Mouse (Mus musculus) lung, postnatal 0 days (tissue): ENCODE results near the gene Tpm3. TPM values are rescaled to one million over a fixed set of nuclear protein-coding genes. Genes with fewer than 3 reads are reported as not detected.

Experiments used
- ATAC-seq: fragments of 200-750 bp; cut with Nextera tagmentation; 2 replicates; pipeline ENCODE4 v1.8.0; 2017; ENCODE audit warnings: moderate library complexity
- DNase-seq: peaks from one replicate; pipeline ENCODE4 v3.0.0-alpha.2; 2016; ENCODE audit warnings: low spot score
- H3K27ac ChIP-seq: fragments of 300-500 bp; sonication (generic); 2 replicates; pipeline ENCODE4 v1.5.1; 2014; ENCODE audit warnings: antibody characterized with exemption, mild to moderate bottlenecking, low read length, mixed read lengths
- H3K27me3 ChIP-seq: fragments of 300-500 bp; sonication (generic); replicated peaks from 2 replicates; pipeline ENCODE4 v1.6.1; 2014; ENCODE audit warnings: low read length, mixed read lengths; ENCODE audit not compliant: insufficient read depth
- H3K36me3 ChIP-seq: fragments of 300-500 bp; sonication (generic); 2 replicates; pipeline ENCODE4 v1.6.1; 2014; ENCODE audit warnings: low read length, mixed read lengths; ENCODE audit not compliant: insufficient read depth
- H3K4me1 ChIP-seq: fragments of 300-500 bp; sonication (generic); 2 replicates; pipeline ENCODE4 v1.6.1; 2014; ENCODE audit warnings: antibody characterized with exemption, low read depth, low read length, mixed read lengths; ENCODE audit not compliant: insufficient read depth
- H3K4me2 ChIP-seq: fragments of 300-500 bp; sonication (generic); replicated peaks from 2 replicates; pipeline ENCODE4 v1.6.1; 2014; ENCODE audit warnings: low read depth, mild to moderate bottlenecking, low read length, moderate library complexity, mixed read lengths
- H3K4me3 ChIP-seq: fragments of 300-500 bp; sonication (generic); 2 replicates; pipeline ENCODE4 v1.5.1; 2014; ENCODE audit warnings: low read depth, low read length
- H3K9ac ChIP-seq: fragments of 300-500 bp; sonication (generic); replicated peaks from 2 replicates; pipeline ENCODE4 v1.6.1; 2014; ENCODE audit warnings: low read depth, mild to moderate bottlenecking
- H3K9me3 ChIP-seq: fragments of 300-500 bp; sonication (generic); 2 replicates; pipeline ENCODE4 v1.6.1; 2016; ENCODE audit warnings: low read length, mixed read lengths
- CTCF ChIP-seq: IDR thresholded peaks from 2 replicates; pipeline ENCODE4 v1.5.1; 2016; ENCODE audit warnings: antibody characterized with exemption, mild to moderate bottlenecking
- EP300 ChIP-seq: IDR thresholded peaks from 2 replicates; pipeline ENCODE4 v1.6.1; 2016; ENCODE audit warnings: antibody characterized with exemption, mild to moderate bottlenecking, control low read depth
- WGBS: fragments of 180-500 bp; shearing (Covaris S2); extraction: QIAGEN DNeasy Blood & Tissue Kit; methylation state at CpG from one replicate; pipeline ENCODE4 v1.1.7; 2014; 5-methylcytosine and 5-hydroxymethylcytosine counted together
- polyA plus RNA-seq: library from polyadenylated mRNA; unstranded; fragments of >200 nt; fragmentation: Nextera tagmentation; extraction: Ambion mirVana; gene quantifications from 2 replicates; pipeline ENCODE4 v1.2.1, GENCODE M21; 2015

Tpm3 gene
- polyA plus RNA-seq, 1 experiment from 2014 or later = 506 TPM

DNA sequence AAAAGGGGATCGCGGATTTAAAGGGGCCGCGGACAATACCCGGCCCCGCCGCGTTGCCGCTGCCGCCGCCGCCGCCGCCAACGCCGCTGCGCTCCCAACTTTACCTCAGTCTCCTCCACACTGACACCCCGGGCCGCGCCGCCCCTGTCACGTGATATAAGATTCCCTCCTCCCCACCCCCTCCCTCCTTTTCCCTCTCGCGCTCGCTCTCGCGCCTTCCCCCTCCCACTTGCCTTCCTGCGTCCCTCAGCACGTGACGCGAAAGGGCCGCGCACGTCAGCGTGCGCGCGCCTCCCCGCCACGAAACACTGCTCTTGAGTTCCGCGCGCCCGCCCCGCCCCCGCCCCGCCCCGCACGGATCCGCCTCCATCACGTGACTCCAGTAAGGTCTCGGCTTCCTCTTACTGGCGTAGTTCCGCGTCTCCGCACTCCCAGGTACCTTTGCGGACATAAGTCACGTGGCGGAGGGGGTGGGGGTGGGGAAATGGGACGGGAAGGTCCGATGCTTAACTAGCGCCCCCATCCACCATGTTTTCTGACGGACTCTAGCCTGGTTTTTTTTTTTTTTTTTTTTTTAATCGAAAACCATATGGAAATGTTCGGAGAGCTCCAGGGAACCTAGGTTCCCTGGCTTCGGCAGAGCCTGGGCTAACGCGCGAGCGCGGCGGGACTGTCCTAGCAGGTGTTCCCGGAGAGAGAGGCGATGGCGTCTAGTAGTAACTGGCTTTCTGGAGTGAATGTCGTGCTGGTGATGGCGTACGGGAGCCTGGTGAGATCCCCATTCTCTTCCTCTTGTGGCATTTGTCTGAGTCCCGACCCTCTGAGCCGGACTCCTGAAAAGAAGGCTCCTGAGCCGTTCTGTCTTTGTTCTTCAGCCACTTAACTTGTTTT lies 19.9 kb upstream of the Tpm3 start, which contains the start of gene Ubap2l:
Gene Ubap2l (minus strand): TSS at position 278 of the 891 bp plus-strand sequence.
- peak within 1 kb of the TSS; percentile 94 for H3K27ac ChIP-seq
- H3K4me1 ChIP-seq = peaks cover 5% of the 10 kb centered on the region; the same call in 1 of the 2 replicates
- DNase-seq (peak; percentile 99), ATAC-seq (peak; percentile 93)
- 1% methylated on average over 57 of the region's 81 CpGs for WGBS
- peaks cover 7% of the 10 kb centered on the region; the same call in 1 of the 2 replicates for H3K36me3 ChIP-seq
- H3K9ac ChIP-seq = peak within 1 kb of the TSS; percentile 91
- H3K4me3 ChIP-seq = peak within 1 kb of the TSS; percentile 70
- H3K9me3 ChIP-seq = no peaks in the 10 kb centered on the region
- no peaks in the 10 kb centered on the region for H3K27me3 ChIP-seq
- TF ChIP-seq CTCF (peak; percentile 49), EP300 (no peak)
- H3K4me2 ChIP-seq = peak within 1 kb of the TSS; percentile 66

DNA sequence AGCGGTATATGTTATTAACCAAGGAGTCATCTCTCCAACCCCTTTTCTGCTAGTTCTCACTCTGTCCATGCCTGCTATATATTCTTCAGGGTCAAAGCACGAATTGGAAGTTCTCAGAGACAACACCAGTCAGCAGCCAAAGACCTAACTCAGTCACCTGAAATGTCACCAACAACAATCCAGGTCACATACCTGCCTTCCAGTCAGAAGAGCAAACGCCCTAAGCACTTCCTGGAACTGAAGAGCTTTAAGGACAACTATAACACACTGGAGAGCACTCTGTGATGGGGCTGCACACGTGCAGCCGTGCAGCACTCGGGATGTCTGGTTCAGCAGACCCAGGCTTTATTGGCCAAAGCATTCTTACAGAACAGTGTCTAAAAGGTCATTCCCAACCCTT lies 10.9 kb upstream of the Tpm3 start:
- DNase-seq (peak; percentile 66), ATAC-seq (peak; percentile 77)
- TF ChIP-seq EP300 = peak; percentile 71
- no peak for TF ChIP-seq CTCF
- Histone ChIP-seq H3K4me3 (no peak overlapping the region), H3K4me1 (no peaks in the 10 kb centered on the region), H3K36me3 (peaks cover 12% of the 10 kb centered on the region; the same call in 1 of the 2 replicates), H3K9ac (no peak overlapping the region), H3K9me3 (no peaks in the 10 kb centered on the region), H3K27me3 (no peaks in the 10 kb centered on the region), H3K27ac (no peak overlapping the region), H3K4me2 (no peak overlapping the region)
- 60% methylated on average over 6 of the region's 6 CpGs for WGBS

DNA sequence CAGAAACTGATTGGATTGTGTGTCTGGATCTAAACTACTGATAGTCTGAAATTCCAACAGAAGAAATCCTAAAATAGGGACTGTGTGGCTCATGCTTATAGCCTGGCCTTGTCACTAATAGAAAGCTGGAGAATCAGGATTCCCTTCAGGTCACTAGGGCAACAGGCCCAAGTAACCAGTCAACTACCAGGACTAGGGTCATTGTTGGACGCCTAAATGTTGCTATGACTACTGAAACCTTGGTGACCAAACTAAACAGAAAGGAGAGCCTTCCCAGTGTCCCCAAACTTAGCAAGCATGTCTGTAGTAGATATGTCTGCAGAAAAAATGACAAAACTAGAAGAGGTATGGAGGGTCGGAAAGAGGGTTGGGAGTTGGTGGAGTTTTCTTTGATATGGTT lies 9.9 kb upstream of the Tpm3 start:
- Histone ChIP-seq H3K9me3 (no peaks in the 10 kb centered on the region), H3K4me3 (no peak overlapping the region), H3K27me3 (no peaks in the 10 kb centered on the region), H3K27ac (no peak overlapping the region), H3K4me1 (no peaks in the 10 kb centered on the region), H3K36me3 (peaks cover 12% of the 10 kb centered on the region; the same call in 1 of the 2 replicates), H3K4me2 (no peak overlapping the region), H3K9ac (no peak overlapping the region)
- ATAC-seq = no peak
- 61% methylated on average over 2 of the region's 2 CpGs for WGBS
- TF ChIP-seq CTCF (no peak), EP300 (no peak)
- peak; percentile 16 for DNase-seq

DNA sequence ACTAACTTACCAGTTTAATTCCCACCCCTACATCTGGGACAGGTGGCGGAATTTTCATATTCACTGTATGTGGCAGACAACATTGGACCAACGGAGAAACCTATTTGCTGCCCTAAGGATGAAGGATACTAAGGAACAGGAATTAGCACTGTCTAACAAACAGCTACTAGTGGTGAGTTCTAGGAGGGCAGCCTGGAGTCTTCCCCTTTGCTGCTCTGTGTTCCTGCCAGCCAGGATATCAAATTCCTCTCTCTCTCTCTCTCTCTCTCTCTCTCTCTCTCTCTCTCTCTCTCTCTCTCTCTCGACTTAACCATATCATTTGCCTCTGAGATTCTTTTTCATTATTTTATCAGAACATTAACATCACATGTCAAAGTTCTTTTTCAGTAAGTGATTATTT lies 8.1 kb upstream of the Tpm3 start:
- H3K4me3 ChIP-seq = no peak overlapping the region
- H3K27me3 ChIP-seq = no peaks in the 10 kb centered on the region
- no peaks in the 10 kb centered on the region for H3K9me3 ChIP-seq
- no peak overlapping the region for H3K4me2 ChIP-seq
- WGBS = 73% methylated on average over 3 of the region's 3 CpGs
- TF ChIP-seq EP300 = no peak
- TF ChIP-seq CTCF = no peak
- H3K27ac ChIP-seq = no peak overlapping the region
- H3K36me3 ChIP-seq = peaks cover 7% of the 10 kb centered on the region; the same call in 1 of the 2 replicates
- no peaks in the 10 kb centered on the region for H3K4me1 ChIP-seq
- ATAC-seq = no peak
- no peak overlapping the region for H3K9ac ChIP-seq
- no peak for DNase-seq

DNA sequence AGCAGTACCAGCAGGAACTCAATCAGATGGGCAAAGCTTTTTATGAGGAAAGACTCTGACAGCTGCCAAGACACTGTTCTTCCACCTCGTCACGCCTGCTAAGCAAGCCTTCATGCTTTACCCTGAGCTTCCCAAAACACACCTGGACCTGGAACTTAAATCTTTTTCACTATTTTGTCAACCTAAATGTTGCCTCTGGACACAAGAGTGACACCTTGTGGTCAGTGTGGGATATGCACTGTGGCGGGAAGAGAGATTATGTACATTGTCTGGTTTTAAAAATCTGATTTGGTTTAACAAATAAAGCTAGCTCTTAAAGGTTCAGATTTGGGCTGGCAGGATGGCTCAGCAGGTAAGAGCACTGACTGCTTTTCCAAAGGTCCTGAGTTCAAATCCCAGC lies 6.9 kb upstream of the Tpm3 start:
- Histone ChIP-seq H3K4me1 (no peaks in the 10 kb centered on the region), H3K4me3 (no peak overlapping the region), H3K4me2 (no peak overlapping the region), H3K27me3 (no peaks in the 10 kb centered on the region), H3K9me3 (no peaks in the 10 kb centered on the region), H3K9ac (no peak overlapping the region), H3K36me3 (peaks cover 7% of the 10 kb centered on the region; the same call in 1 of the 2 replicates), H3K27ac (no peak overlapping the region)
- TF ChIP-seq EP300 = no peak
- peak; percentile 88 for TF ChIP-seq CTCF
- DNase-seq (peak; percentile 65), ATAC-seq (peak; percentile 21; the same call in 1 of the 2 replicates)
- WGBS = 54% methylated on average over 3 of the region's 3 CpGs

DNA sequence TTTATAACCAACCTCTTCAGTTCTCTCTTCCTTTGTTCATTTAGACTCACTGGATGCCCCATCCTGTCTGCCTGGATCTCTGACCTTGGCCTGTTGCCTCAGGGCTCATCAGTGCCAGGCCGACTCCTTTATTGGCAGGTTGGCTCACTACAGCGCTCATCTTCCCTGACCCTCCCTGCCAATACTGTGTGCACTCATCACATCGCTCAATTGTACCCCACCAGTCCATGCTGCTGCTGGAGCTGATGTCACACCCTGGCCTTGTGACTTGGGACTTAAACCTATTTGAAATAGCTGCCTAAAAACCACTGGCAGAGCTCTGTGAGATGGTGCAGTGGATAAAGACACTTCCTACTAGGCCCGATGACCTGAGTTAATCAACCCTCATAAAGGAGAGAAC lies 4.6 kb upstream of the Tpm3 start:
- Histone ChIP-seq H3K9me3 (no peaks in the 10 kb centered on the region), H3K4me3 (no peak overlapping the region), H3K4me2 (no peak overlapping the region), H3K9ac (no peak overlapping the region), H3K4me1 (no peaks in the 10 kb centered on the region), H3K27me3 (no peaks in the 10 kb centered on the region), H3K27ac (no peak overlapping the region), H3K36me3 (peaks cover 1% of the 10 kb centered on the region; the same call in 1 of the 2 replicates)
- no peak for TF ChIP-seq CTCF
- TF ChIP-seq EP300 = no peak
- WGBS = 87% methylated on average over 4 of the region's 4 CpGs
- DNase-seq (no peak), ATAC-seq (no peak)
